Comparison of ENCODE assay signal across 31 mouse cellular contexts in the genomic region with DNA sequence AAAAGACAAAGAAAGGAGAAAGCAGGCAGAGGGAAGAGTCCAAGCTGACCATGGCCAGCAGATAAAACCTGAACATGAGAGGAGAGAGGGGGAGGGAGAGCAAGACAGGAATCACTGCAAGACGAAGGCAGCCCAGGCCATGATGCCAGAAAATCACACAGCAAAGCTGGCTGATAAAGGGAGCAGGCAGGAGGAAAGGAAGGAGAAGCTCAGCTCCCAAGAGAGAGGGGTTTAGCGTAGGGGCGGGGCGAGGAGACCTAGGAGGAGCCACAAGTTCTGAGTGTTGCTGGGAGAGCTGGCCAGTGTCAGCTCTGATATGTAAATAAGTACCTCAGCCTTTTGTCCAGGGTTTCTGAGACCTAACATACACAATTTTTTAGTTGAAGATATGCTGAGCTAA. TPM values are rescaled to one million over a fixed set of nuclear protein-coding genes. Genes with fewer than 3 reads are reported as not detected.
DNase-seq lines count a peak whose midpoint lies in the region; TF ChIP-seq lines count a peak whose summit lies in the region.
"Had no signal": no experiment of that assay in that cellular context is flagged by ENCODE, and none has a peak within 500 bp of the region (broad histone marks: within the 10 kb centered on the region; RNA-seq: fewer than 3 reads in every experiment).

No protein-coding gene starts in this region.

- peaks cover 0 to 13% of the 10 kb centered on the region in 2 experiments; a peak in 1 of 4 replicates for H3K4me1 ChIP-seq in ES-E14 (ENCODE audit: control insufficient read depth in 2 of 2, insufficient read depth in 2 of 2, low read length in 2 of 2, poor library complexity in 1 of 2)
- H3K4me1 ChIP-seq: forebrain, embryonic 13.5 days; heart, embryonic 15.5 days; hindbrain, embryonic 12.5 days; limb, embryonic 12.5 days; liver, embryonic 15.5 days; midbrain, embryonic 13.5 days; neural tube, embryonic 13.5 days; stomach, embryonic 15.5 days had no signal

- no peak overlapping the region for H3K27ac ChIP-seq in ES-E14 (ENCODE audit: insufficient read depth, low read depth, low read length, poor library complexity, severe bottlenecking)
- H3K27ac ChIP-seq: forebrain, embryonic 13.5 days; heart, embryonic 15.5 days; hindbrain, embryonic 12.5 days; hindbrain, postnatal 0 days; intestine, embryonic 15.5 days; left cerebral cortex, adult 2 months; limb, embryonic 12.5 days; liver, embryonic 15.5 days; macrophage; midbrain, embryonic 13.5 days; neural tube, embryonic 13.5 days; stomach, embryonic 15.5 days had no signal

- H3K9ac ChIP-seq in ES-E14 (ENCODE audit: insufficient read depth, low read depth, low read length, poor library complexity, severe bottlenecking), result 0 out of 2 replicates have a peak overlapping the region, but pooled peaks have one; percentile 54
- H3K9ac ChIP-seq: forebrain, embryonic 13.5 days; heart, embryonic 15.5 days; hindbrain, embryonic 12.5 days; intestine, embryonic 15.5 days; limb, embryonic 12.5 days; liver, embryonic 15.5 days; lung, embryonic 14.5 days; midbrain, embryonic 13.5 days; neural tube, embryonic 13.5 days; stomach, embryonic 15.5 days had no signal

- H3K9me3 ChIP-seq in ES-E14 (ENCODE audit: control insufficient read depth, insufficient read depth, low read depth, low read length), result no peaks in the 10 kb centered on the region
- H3K9me3 ChIP-seq: forebrain, embryonic 13.5 days; heart, embryonic 15.5 days; hindbrain, embryonic 12.5 days; intestine, embryonic 15.5 days; liver, embryonic 15.5 days; midbrain, embryonic 13.5 days; neural tube, embryonic 13.5 days; stomach, embryonic 15.5 days had no signal

- in situ Hi-C loops in ES-E14 (cut with MboI; ENCODE audit: low sequenced_read_pairs in 2 of 2, unreplicated experiment in 2 of 2), result no loop called here

- no peaks in the 10 kb centered on the region for H3K36me3 ChIP-seq in ES-E14 (ENCODE audit: control insufficient read depth, insufficient read depth, low read length, poor library complexity, severe bottlenecking)
- H3K36me3 ChIP-seq: heart, embryonic 15.5 days; hindbrain, embryonic 12.5 days; intestine, embryonic 15.5 days; limb, embryonic 12.5 days; liver, embryonic 15.5 days; midbrain, embryonic 13.5 days; neural tube, embryonic 13.5 days; stomach, embryonic 15.5 days had no signal

- H3K4me3 ChIP-seq in ES-E14 (ENCODE audit: insufficient read depth in 1 of 2, low read depth in 1 of 2, low read length in 2 of 2, poor library complexity in 1 of 2, severe bottlenecking in 1 of 2), result peak overlapping the region in 1 of 2 experiments; percentile 9; a peak in 1 of 4 replicates
- H3K4me3 ChIP-seq: forebrain, embryonic 13.5 days; heart, embryonic 15.5 days; hindbrain, embryonic 12.5 days; intestine, embryonic 15.5 days; left cerebral cortex, adult 2 months; limb, embryonic 12.5 days; liver, embryonic 15.5 days; midbrain, embryonic 13.5 days; neural tube, embryonic 13.5 days; stomach, embryonic 15.5 days had no signal

- DNase-seq in heart, adult 11 months, result peak; percentile 74
- no peak for DNase-seq in heart, adult 8-10 months (ENCODE audit: low spot score)
- DNase-seq in ovary, adult 18-20 months (ENCODE audit: low spot score), result peak; percentile 44
- DNase-seq in ovary, postnatal 10 days (ENCODE audit: low spot score), result no peak
- DNase-seq in ES-E14 (ENCODE audit: low read depth, low spot score), result no peak
- DNase-seq in kidney, postnatal 10 days, result no peak
- DNase-seq in kidney, postnatal 14 days, result no peak
- DNase-seq: adrenal gland, adult 2 months; cerebellum, adult 18-20 months; cerebellum, postnatal 14 days; gastrocnemius, postnatal 25 days; heart, adult 18-20 months; kidney, adult 9 months; kidney, postnatal 25 days; lung, embryonic 14.5 days; retina, postnatal 1 day; right cerebral cortex, postnatal 25 days; thymus, adult 18-20 months; thymus, postnatal 36 days had no signal

TF ChIP-seq in ES-E14, 5 proteins besides CTCF, POLR2A, EP300 and RAD21:
- no peak for TF ChIP-seq CHD2 (IDR thresholded peaks at IDR 0.05; ENCODE audit: low read depth, low read length)
- TF ChIP-seq ZC3H11A (IDR thresholded peaks at IDR 0.05; ENCODE audit: borderline replicate concordance, low read depth, low read length), result no peak
- no peak for TF ChIP-seq MAFK (IDR thresholded peaks at IDR 0.05; ENCODE audit: insufficient read depth, low read depth, low read length)
- TF ChIP-seq HCFC1 (IDR thresholded peaks at IDR 0.05; ENCODE audit: borderline replicate concordance, insufficient read depth, low read length), result no peak
- TF ChIP-seq ZNF384 (IDR thresholded peaks at IDR 0.05; ENCODE audit: low read depth, low read length), result no peak

RNA-seq across cellular contexts. Expression of a gene that starts 30.4 kb away (rescaled TPM):
- 10 to 100 TPM; 60.2 to 64.3 (median 62.1) TPM for total RNA-seq in heart, adult 8-10 months (2022)
- 101 and 167 TPM in 2 replicates for total RNA-seq in ES-E14 (2012; rRNA removed)

Comparison
In these comparisons a context has a peak if more than half of its experiments do, and no peak if none do; other contexts are left out.
1. DNase-seq: peak in heart, adult 11 months (single experiment) and ovary, adult 18-20 months (single experiment); none in heart, adult 8-10 months (single experiment), ovary, postnatal 10 days (single experiment), ES-E14 (single experiment), kidney, postnatal 10 days (single experiment) and kidney, postnatal 14 days (single experiment).